ENCODE assay signal across 20 mouse cellular contexts in genomic region chr12:110523526-110523925, GRCm38 (mm10).
DNase-seq lines count a peak whose midpoint lies in the region.
"Had no signal": no experiment of that assay in that cellular context is flagged by ENCODE, and none has a peak within 500 bp of the region (broad histone marks: within the 10 kb centered on the region; RNA-seq: fewer than 3 reads in every experiment).

No protein-coding gene starts in this region.

- no peak overlapping the region for H3K4me3 ChIP-seq in heart, embryonic 10.5 days
- no peak overlapping the region for H3K4me3 ChIP-seq in hindbrain, embryonic 10.5 days
- H3K4me3 ChIP-seq: embryonic facial prominence, embryonic 12.5 days; embryonic facial prominence, embryonic 15.5 days; forebrain, embryonic 12.5 days; forebrain, embryonic 15.5 days; heart, adult 2 months; hindbrain, embryonic 13.5 days; intestine, embryonic 15.5 days had no signal

- no peak overlapping the region for H3K27ac ChIP-seq in heart, embryonic 10.5 days
- H3K27ac ChIP-seq in hindbrain, embryonic 10.5 days, result no peak overlapping the region
- H3K27ac ChIP-seq: embryonic facial prominence, embryonic 12.5 days; embryonic facial prominence, embryonic 15.5 days; forebrain, embryonic 12.5 days; forebrain, embryonic 15.5 days; heart, adult 2 months; hindbrain, embryonic 13.5 days; intestine, embryonic 15.5 days had no signal

- peaks cover 26% of the 10 kb centered on the region for H3K4me1 ChIP-seq in heart, embryonic 10.5 days
- H3K4me1 ChIP-seq in hindbrain, embryonic 10.5 days (replicated peaks), result no peaks in the 10 kb centered on the region
- H3K4me1 ChIP-seq: forebrain, embryonic 12.5 days; forebrain, embryonic 15.5 days; intestine, embryonic 15.5 days had no signal

- WGBS in heart, embryonic 10.5 days, result 91% methylated on average over 5 of the region's 5 CpGs
- 91% methylated on average over 5 of the region's 5 CpGs for WGBS in hindbrain, embryonic 10.5 days

- no peaks in the 10 kb centered on the region for H3K27me3 ChIP-seq in heart, embryonic 10.5 days (ENCODE audit: insufficient read depth, poor library complexity, severe bottlenecking)
- no peaks in the 10 kb centered on the region for H3K27me3 ChIP-seq in hindbrain, embryonic 10.5 days (ENCODE audit: insufficient read depth, poor library complexity, severe bottlenecking)
- H3K27me3 ChIP-seq: embryonic facial prominence, embryonic 12.5 days; embryonic facial prominence, embryonic 15.5 days; forebrain, embryonic 12.5 days; forebrain, embryonic 15.5 days; hindbrain, embryonic 13.5 days; intestine, embryonic 15.5 days had no signal

- peaks cover 45% of the 10 kb centered on the region for H3K36me3 ChIP-seq in heart, embryonic 10.5 days
- peaks cover 53% of the 10 kb centered on the region for H3K36me3 ChIP-seq in hindbrain, embryonic 10.5 days

- H3K9me3 ChIP-seq in heart, embryonic 10.5 days, result no peaks in the 10 kb centered on the region
- no peaks in the 10 kb centered on the region for H3K9me3 ChIP-seq in hindbrain, embryonic 10.5 days
- H3K9me3 ChIP-seq: embryonic facial prominence, embryonic 12.5 days; embryonic facial prominence, embryonic 15.5 days; forebrain, embryonic 12.5 days; forebrain, embryonic 15.5 days; hindbrain, embryonic 13.5 days; intestine, embryonic 15.5 days had no signal

- DNase-seq in heart, adult 11 months, result peak; percentile 51
- DNase-seq in heart, embryonic 10.5 days (ENCODE audit: low spot score), result no peak
- DNase-seq in ES-CJ7 (ENCODE audit: low read depth, low spot score) (peak; percentile 41), R1 (ENCODE audit: low read depth, low spot score) (peak; percentile 77)
- DNase-seq in hindbrain, embryonic 10.5 days (ENCODE audit: low spot score), result no peak
- DNase-seq in kidney, postnatal 10 days, result no peak
- DNase-seq: adrenal gland, postnatal 10 days; adrenal gland, postnatal 36 days; cerebellum, adult 18-20 months; cerebellum, adult 9-10 months; cerebellum, postnatal 25 days; gastrocnemius, postnatal 25 days; heart, adult 2 months; kidney, adult 11 months had no signal

Comparison
In these comparisons a context has a peak if more than half of its experiments do, and no peak if none do; other contexts are left out.
1. DNase-seq: peak in heart, adult 11 months (single experiment), ES-CJ7 (single experiment) and R1 (single experiment); none in heart, embryonic 10.5 days (single experiment), hindbrain, embryonic 10.5 days (single experiment) and kidney, postnatal 10 days (single experiment).